Mouse (Mus musculus): ENCODE measurements around the gene Det1.

DNA sequence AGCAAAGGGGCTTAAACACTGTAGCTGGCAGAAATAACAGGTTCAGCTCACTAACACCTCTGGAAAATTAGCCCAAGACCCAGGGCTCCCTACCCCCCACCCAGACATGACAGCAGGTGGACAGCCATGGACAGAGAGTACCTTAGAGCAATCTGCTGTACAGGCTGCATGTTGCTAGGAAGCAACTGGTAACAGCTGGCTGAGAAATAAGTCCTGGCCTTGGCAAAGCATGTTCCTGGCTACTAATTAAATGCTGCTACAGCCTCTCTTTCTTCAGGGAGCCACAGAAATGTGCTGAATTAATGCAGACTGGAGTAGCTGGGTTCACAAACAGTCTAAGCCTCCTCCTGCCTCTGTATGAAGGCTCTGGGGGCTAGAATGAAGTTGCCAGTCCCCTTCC, 32.3 kb downstream of the Det1 start:
- TF ChIP-seq POLR2A (IDR thresholded peaks at IDR 0.05; ENCODE audit: control insufficient read depth, low read depth, low read length): no peak
- no peak for TF ChIP-seq CTCF (IDR thresholded peaks at IDR 0.05; ENCODE audit: control insufficient read depth, insufficient read depth, insufficient replicate concordance, low read depth, low read length)
